Mouse (Mus musculus): ENCODE measurements around the gene Kif26b. TPM values are rescaled to one million over a fixed set of nuclear protein-coding genes. Genes with fewer than 3 reads are reported as not detected.

The Kif26b gene
- total and polyA plus RNA-seq, 3 experiments, result 0.86 to 3.0 (median 2.4) TPM

GRCm38 (mm10) chr1:178829456-178829855, 300.5 kb downstream of the Kif26b start:
- Histone ChIP-seq H3K4me1 (ENCODE audit: control insufficient read depth, insufficient read depth, low read length) (no peaks in the 10 kb centered on the region), H3K27ac (no peak overlapping the region), H3K79me2 (replicated peaks; ENCODE audit: control insufficient read depth, insufficient read depth, low read length) (no peaks in the 10 kb centered on the region), H3K36me3 (ENCODE audit: control insufficient read depth, insufficient read depth, low read length) (no peaks in the 10 kb centered on the region), H3K4me3 (no peak overlapping the region), H3K9ac (ENCODE audit: low read depth, low read length) (no peak overlapping the region), H3K27me3 (ENCODE audit: control insufficient read depth, insufficient read depth, low read length) (no peaks in the 10 kb centered on the region)
- intact Hi-C loops (cut with DNase I), result no loop called here
- whole genome bisulfite sequencing, result 54% methylated on average over 4 of the region's 4 CpGs
- DNase-seq, result no peak
- TF ChIP-seq CTCF (IDR thresholded peaks at IDR 0.05) (no peak), EP300 (IDR thresholded peaks at IDR 0.05; ENCODE audit: insufficient read depth, low read depth, low read length) (no peak), POLR2A (IDR thresholded peaks at IDR 0.05; ENCODE audit: insufficient read depth, low read depth, low read length) (no peak)

- no peak overlapping the region for H3K27ac ChIP-seq
- no peaks in the 10 kb centered on the region for H3K36me3 ChIP-seq (ENCODE audit: control insufficient read depth, insufficient read depth, low read length)
- H3K79me2 ChIP-seq (replicated peaks; ENCODE audit: control insufficient read depth, insufficient read depth, low read length), result no peaks in the 10 kb centered on the region
- no peak overlapping the region for H3K4me3 ChIP-seq
- intact Hi-C loops (cut with DNase I), result no loop called here
- TF ChIP-seq POLR2A (IDR thresholded peaks at IDR 0.05; ENCODE audit: insufficient read depth, low read depth, low read length) (no peak), EP300 (IDR thresholded peaks at IDR 0.05; ENCODE audit: insufficient read depth, low read depth, low read length) (no peak), CTCF (IDR thresholded peaks at IDR 0.05) (no peak)
- H3K9ac ChIP-seq (ENCODE audit: low read depth, low read length), result no peak overlapping the region
- no peak for DNase-seq
- no peaks in the 10 kb centered on the region for H3K4me1 ChIP-seq (ENCODE audit: control insufficient read depth, insufficient read depth, low read length)
- H3K27me3 ChIP-seq (ENCODE audit: control insufficient read depth, insufficient read depth, low read length), result no peaks in the 10 kb centered on the region
- WGBS, result 77% methylated on average over 6 of the region's 6 CpGs
These were observed 303.6 kb downstream of the Kif26b start for GRCm38 (mm10) chr1:178832571-178832970.

GRCm38 (mm10) chr1:178835805-178836204, 306.9 kb downstream of the Kif26b start:
- Histone ChIP-seq H3K27me3 (ENCODE audit: control insufficient read depth, insufficient read depth, low read length) (no peaks in the 10 kb centered on the region), H3K79me2 (replicated peaks; ENCODE audit: control insufficient read depth, insufficient read depth, low read length) (no peaks in the 10 kb centered on the region), H3K4me1 (ENCODE audit: control insufficient read depth, insufficient read depth, low read length) (no peaks in the 10 kb centered on the region), H3K4me3 (no peak overlapping the region), H3K27ac (no peak overlapping the region), H3K9ac (ENCODE audit: low read depth, low read length) (no peak overlapping the region), H3K36me3 (ENCODE audit: control insufficient read depth, insufficient read depth, low read length) (no peaks in the 10 kb centered on the region)
- 84% methylated on average over 9 of the region's 9 CpGs for WGBS
- DNase-seq, result no peak
- TF ChIP-seq CTCF (IDR thresholded peaks at IDR 0.05), result no peak
- no peak for TF ChIP-seq EP300 (IDR thresholded peaks at IDR 0.05; ENCODE audit: insufficient read depth, low read depth, low read length)
- no peak for TF ChIP-seq POLR2A (IDR thresholded peaks at IDR 0.05; ENCODE audit: insufficient read depth, low read depth, low read length)
- intact Hi-C loops (cut with DNase I), result loop anchor here (5.0 kb wide), 1 partner anchor 176 kb away; no protein-coding TSS in a partner anchor

- whole genome bisulfite sequencing, result 73% methylated on average over 1 of the region's 1 CpGs
- Histone ChIP-seq H3K36me3 (ENCODE audit: control insufficient read depth, insufficient read depth, low read length) (no peaks in the 10 kb centered on the region), H3K27me3 (ENCODE audit: control insufficient read depth, insufficient read depth, low read length) (no peaks in the 10 kb centered on the region), H3K4me3 (no peak overlapping the region), H3K4me1 (ENCODE audit: control insufficient read depth, insufficient read depth, low read length) (no peaks in the 10 kb centered on the region), H3K27ac (no peak overlapping the region), H3K9ac (ENCODE audit: low read depth, low read length) (no peak overlapping the region), H3K79me2 (replicated peaks; ENCODE audit: control insufficient read depth, insufficient read depth, low read length) (no peaks in the 10 kb centered on the region)
- intact Hi-C loops (cut with DNase I), result loop anchor here (5.0 kb wide), 1 partner anchor 175 kb away; no protein-coding TSS in a partner anchor
- no peak for DNase-seq
- TF ChIP-seq EP300 (IDR thresholded peaks at IDR 0.05; ENCODE audit: insufficient read depth, low read depth, low read length), result no peak
- no peak for TF ChIP-seq POLR2A (IDR thresholded peaks at IDR 0.05; ENCODE audit: insufficient read depth, low read depth, low read length)
- no peak for TF ChIP-seq CTCF (IDR thresholded peaks at IDR 0.05)
These were observed 308.1 kb downstream of the Kif26b start for GRCm38 (mm10) chr1:178836998-178837397.

GRCm38 (mm10) chr1:178838696-178839320, 309.9 kb downstream of the Kif26b start:
- TF ChIP-seq CTCF (IDR thresholded peaks at IDR 0.05) (no peak), EP300 (IDR thresholded peaks at IDR 0.05; ENCODE audit: insufficient read depth, low read depth, low read length) (no peak), POLR2A (IDR thresholded peaks at IDR 0.05; ENCODE audit: insufficient read depth, low read depth, low read length) (no peak)
- no peak overlapping the region for H3K27ac ChIP-seq
- 27% methylated on average over 10 of the region's 10 CpGs for WGBS
- H3K9ac ChIP-seq (ENCODE audit: low read depth, low read length), result no peak overlapping the region
- no peaks in the 10 kb centered on the region for H3K27me3 ChIP-seq (ENCODE audit: control insufficient read depth, insufficient read depth, low read length)
- H3K36me3 ChIP-seq (ENCODE audit: control insufficient read depth, insufficient read depth, low read length), result no peaks in the 10 kb centered on the region
- DNase-seq, result peak in 1 of 2 experiments; percentile 7
- H3K4me1 ChIP-seq (ENCODE audit: control insufficient read depth, insufficient read depth, low read length), result no peaks in the 10 kb centered on the region
- H3K79me2 ChIP-seq (replicated peaks; ENCODE audit: control insufficient read depth, insufficient read depth, low read length), result no peaks in the 10 kb centered on the region
- H3K4me3 ChIP-seq, result no peak overlapping the region
- intact Hi-C loops (cut with DNase I), result loop anchor here (5.0 kb wide), 1 partner anchor 173 kb away; no protein-coding TSS in a partner anchor

GRCm38 (mm10) chr1:178840311-178840710, 311.4 kb downstream of the Kif26b start:
- TF ChIP-seq EP300 (IDR thresholded peaks at IDR 0.05; ENCODE audit: insufficient read depth, low read depth, low read length) (peak; percentile 53; the same call in 1 of the 2 replicates), CTCF (IDR thresholded peaks at IDR 0.05) (no peak)
- H3K27ac ChIP-seq, result no peak overlapping the region
- no peak overlapping the region for H3K9ac ChIP-seq (ENCODE audit: low read depth, low read length)
- H3K4me3 ChIP-seq, result no peak overlapping the region
- H3K79me2 ChIP-seq (replicated peaks; ENCODE audit: control insufficient read depth, insufficient read depth, low read length), result no peaks in the 10 kb centered on the region
- no peaks in the 10 kb centered on the region for H3K4me1 ChIP-seq (ENCODE audit: control insufficient read depth, insufficient read depth, low read length)
- DNase-seq, result peak in 1 of 2 experiments; percentile 26
- H3K36me3 ChIP-seq (ENCODE audit: control insufficient read depth, insufficient read depth, low read length), result no peaks in the 10 kb centered on the region
- intact Hi-C loops (cut with DNase I), result loop anchor here (5.0 kb wide), 1 partner anchor 128 kb away; no protein-coding TSS in a partner anchor
- 19% methylated on average over 7 of the region's 7 CpGs for WGBS
- no peaks in the 10 kb centered on the region for H3K27me3 ChIP-seq (ENCODE audit: control insufficient read depth, insufficient read depth, low read length)
